Mouse (Mus musculus) heart, postnatal 0 days (tissue): ENCODE results near the gene Gbx2. TPM values are rescaled to one million over a fixed set of nuclear protein-coding genes. Genes with fewer than 3 reads are reported as not detected.
A peak's percentile ranks its signal among the peaks of the same experiment; 100 is the strongest.

ENCODE experiments used
- ATAC-seq: fragments of 200-750 bp; cut with Nextera tagmentation; 2 replicates; pipeline ENCODE4 v1.8.0; 2017; ENCODE audit warnings: low read depth, moderate number of reproducible peaks, moderate library complexity; ENCODE audit not compliant: insufficient read depth
- DNase-seq: peaks from one replicate; pipeline ENCODE4 v3.0.0-alpha.2; 2016; ENCODE audit warnings: low spot score
- H3K27ac ChIP-seq: fragments of 300-500 bp; sonication (generic); 2 replicates; pipeline ENCODE4 v1.5.1; 2014; ENCODE audit warnings: low read depth, mild to moderate bottlenecking
- H3K27me3 ChIP-seq: fragments of 300-500 bp; sonication (generic); 2 replicates; pipeline ENCODE4 v1.6.1; 2014; ENCODE audit warnings: low read length, mixed read lengths; ENCODE audit not compliant: control insufficient read depth, insufficient read depth
- H3K36me3 ChIP-seq: fragments of 300-500 bp; sonication (generic); replicated peaks from 2 replicates; pipeline ENCODE4 v1.6.1; 2014; ENCODE audit warnings: low read length, mixed read lengths; ENCODE audit not compliant: control insufficient read depth, insufficient read depth
- H3K4me1 ChIP-seq: fragments of 300-500 bp; sonication (generic); 2 replicates; pipeline ENCODE4 v1.6.1; 2014; ENCODE audit warnings: antibody characterized with exemption; ENCODE audit not compliant: control insufficient read depth, insufficient read depth
- H3K4me2 ChIP-seq: fragments of 300-500 bp; sonication (generic); 2 replicates; pipeline ENCODE4 v1.6.1; 2014; ENCODE audit warnings: low read depth, mild to moderate bottlenecking, low read length, moderate library complexity
- H3K4me3 ChIP-seq: fragments of 300-500 bp; sonication (generic); 2 replicates; pipeline ENCODE4 v1.5.1; 2014; ENCODE audit warnings: low read depth, low read length
- H3K9ac ChIP-seq: fragments of 300-500 bp; sonication (generic); replicated peaks from 2 replicates; pipeline ENCODE4 v1.6.1; 2014; ENCODE audit warnings: low read depth, low read length, mixed read lengths
- H3K9me3 ChIP-seq: fragments of 300-500 bp; sonication (generic); replicated peaks from 2 replicates; pipeline ENCODE4 v1.6.1; 2016; ENCODE audit warnings: low read length; ENCODE audit not compliant: control insufficient read depth
- CTCF ChIP-seq: IDR thresholded peaks from 2 replicates; pipeline ENCODE4 v1.5.1; 2016; ENCODE audit warnings: antibody characterized with exemption, control low read depth, low read depth
- EP300 ChIP-seq: IDR thresholded peaks from 2 replicates; pipeline ENCODE4 v1.6.1; 2016; ENCODE audit warnings: antibody characterized with exemption, low read depth
- WGBS: fragments of 180-500 bp; shearing (Covaris S2); extraction: QIAGEN DNeasy Blood & Tissue Kit; methylation state at CpG from one replicate; pipeline ENCODE4 v1.1.7; 2014; 5-methylcytosine and 5-hydroxymethylcytosine counted together
- polyA plus RNA-seq: library from polyadenylated mRNA; unstranded; fragments of >200 nt; fragmentation: Nextera tagmentation; extraction: Ambion mirVana; gene quantifications from 2 replicates; pipeline ENCODE4 v1.2.1, GENCODE M21; 2015
- total RNA-seq: library from RNA; depleted of rRNA; stranded (reverse); fragments of >200 nt; gene quantifications from 2 replicates; pipeline ENCODE4 v1.2.3, GENCODE M21; 2014; ENCODE audit warnings: low replicate concordance

Gbx2 gene
- total and polyA plus RNA-seq, 2 experiments from 2014 or later: not detected

DNA sequence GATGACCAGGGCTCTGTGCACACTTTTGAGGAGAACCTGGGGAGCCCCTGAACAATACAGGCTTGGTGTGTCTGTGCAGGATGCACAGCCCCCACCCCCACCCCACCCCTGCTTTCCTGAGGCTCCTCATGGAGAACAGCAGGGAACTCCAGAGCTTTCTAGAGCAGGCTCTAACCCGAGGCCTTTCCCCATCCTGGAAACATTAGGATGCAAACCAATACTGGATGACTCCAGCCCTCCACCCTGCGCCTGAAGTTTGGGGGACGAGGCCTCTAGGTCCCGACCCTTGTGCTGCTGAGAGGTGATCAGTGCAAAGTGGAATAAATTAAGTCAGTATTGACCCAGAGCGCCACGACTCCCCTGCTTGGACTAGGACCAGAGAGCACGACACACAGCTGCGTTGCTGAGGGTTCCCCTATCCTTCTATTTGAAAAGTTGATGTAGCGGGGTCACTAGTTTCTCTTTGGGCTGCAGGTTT is 4.4 kb downstream of the Gbx2 start:
- Histone ChIP-seq H3K4me1 (peaks cover 16% of the 10 kb centered on the region; the same call in 1 of the 2 replicates), H3K9me3 (no peaks in the 10 kb centered on the region)
- WGBS: 19% methylated on average over 9 of the region's 9 CpGs

DNA sequence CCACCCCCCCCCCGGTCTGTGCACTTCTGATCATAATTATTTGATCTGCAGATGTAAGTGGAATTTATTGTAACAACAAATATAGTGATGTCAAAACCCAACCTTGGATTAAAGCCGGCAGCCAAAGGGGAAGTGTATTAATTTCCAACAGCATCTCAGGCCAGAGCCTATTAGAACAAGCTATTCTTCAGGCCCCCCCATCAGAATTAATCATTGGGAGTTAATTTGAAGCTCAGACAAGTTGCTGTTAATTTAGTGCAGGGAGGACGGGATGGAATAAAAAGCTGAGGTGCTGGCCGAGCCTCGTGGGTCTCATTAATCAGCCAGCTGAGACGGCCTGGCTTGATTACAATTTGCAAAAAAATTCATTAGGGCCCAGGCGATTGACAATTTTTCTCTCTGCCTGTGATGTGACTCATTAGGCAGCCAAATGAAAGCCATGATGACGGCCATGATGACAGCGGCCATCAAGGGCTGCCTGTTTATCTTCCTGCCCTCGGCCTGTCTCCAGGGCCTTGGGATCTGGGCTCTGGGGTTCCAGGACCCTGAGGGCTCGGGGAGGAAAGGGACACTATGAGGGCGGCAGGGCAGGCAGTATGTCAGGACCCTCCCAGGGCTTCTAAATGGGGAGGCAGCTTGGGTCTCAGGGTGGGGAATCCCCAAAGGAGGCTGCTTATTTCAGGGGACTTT is 5.3 kb downstream of the Gbx2 start:
- peaks cover 100% of the 10 kb centered on the region for H3K27me3 ChIP-seq
- TF ChIP-seq CTCF (no peak), EP300 (no peak)
- DNase-seq (no peak), ATAC-seq (no peak)
- no peak overlapping the region for H3K4me3 ChIP-seq
- no peak overlapping the region for H3K9ac ChIP-seq
- no peaks in the 10 kb centered on the region for H3K9me3 ChIP-seq
- H3K27ac ChIP-seq: no peak overlapping the region
- peaks cover 15% of the 10 kb centered on the region; the same call in 1 of the 2 replicates for H3K4me1 ChIP-seq
- H3K36me3 ChIP-seq: no peaks in the 10 kb centered on the region
- 33% methylated on average over 12 of the region's 12 CpGs for WGBS
- no peak overlapping the region for H3K4me2 ChIP-seq

More for the DNA sequence above, 4.4 kb downstream of the Gbx2 start:
- no peak for ATAC-seq
- no peak overlapping the region for H3K9ac ChIP-seq
- peak overlapping the region; percentile 40 for H3K4me3 ChIP-seq
- H3K36me3 ChIP-seq: no peaks in the 10 kb centered on the region
- H3K4me2 ChIP-seq: peak overlapping the region; percentile 58; the same call in 1 of the 2 replicates
- H3K27ac ChIP-seq: no peak overlapping the region
- no peak for DNase-seq
- no peak for TF ChIP-seq CTCF
- TF ChIP-seq EP300: no peak
- peaks cover 100% of the 10 kb centered on the region for H3K27me3 ChIP-seq

DNA sequence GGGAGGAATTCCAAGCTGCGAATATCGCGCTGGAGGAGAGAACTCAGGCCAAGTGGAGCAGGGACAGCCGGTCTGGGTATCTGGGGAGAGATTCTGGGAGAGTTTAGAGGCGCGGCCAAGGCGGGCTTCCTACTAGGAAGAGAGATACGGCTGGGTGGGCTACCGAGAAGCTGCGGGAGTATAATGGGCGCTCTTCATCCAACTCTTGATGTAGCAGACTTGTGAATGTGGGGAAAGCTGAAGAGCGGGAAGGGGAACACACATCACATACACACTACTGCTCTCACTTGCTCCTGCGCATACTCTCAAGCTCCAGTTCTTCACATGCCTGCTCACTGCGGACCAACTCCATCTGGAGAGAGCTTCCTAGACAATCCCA is 7.3 kb downstream of the Gbx2 start:
- DNase-seq (no peak), ATAC-seq (no peak)
- H3K9me3 ChIP-seq: no peaks in the 10 kb centered on the region
- TF ChIP-seq CTCF: no peak
- no peak for TF ChIP-seq EP300
- H3K27ac ChIP-seq: no peak overlapping the region
- WGBS: 14% methylated on average over 14 of the region's 14 CpGs
- H3K4me2 ChIP-seq: no peak overlapping the region
- peaks cover 100% of the 10 kb centered on the region for H3K27me3 ChIP-seq
- H3K9ac ChIP-seq: no peak overlapping the region
- H3K36me3 ChIP-seq: no peaks in the 10 kb centered on the region
- no peak overlapping the region for H3K4me3 ChIP-seq
- H3K4me1 ChIP-seq: peaks cover 6% of the 10 kb centered on the region; the same call in 1 of the 2 replicates

DNA sequence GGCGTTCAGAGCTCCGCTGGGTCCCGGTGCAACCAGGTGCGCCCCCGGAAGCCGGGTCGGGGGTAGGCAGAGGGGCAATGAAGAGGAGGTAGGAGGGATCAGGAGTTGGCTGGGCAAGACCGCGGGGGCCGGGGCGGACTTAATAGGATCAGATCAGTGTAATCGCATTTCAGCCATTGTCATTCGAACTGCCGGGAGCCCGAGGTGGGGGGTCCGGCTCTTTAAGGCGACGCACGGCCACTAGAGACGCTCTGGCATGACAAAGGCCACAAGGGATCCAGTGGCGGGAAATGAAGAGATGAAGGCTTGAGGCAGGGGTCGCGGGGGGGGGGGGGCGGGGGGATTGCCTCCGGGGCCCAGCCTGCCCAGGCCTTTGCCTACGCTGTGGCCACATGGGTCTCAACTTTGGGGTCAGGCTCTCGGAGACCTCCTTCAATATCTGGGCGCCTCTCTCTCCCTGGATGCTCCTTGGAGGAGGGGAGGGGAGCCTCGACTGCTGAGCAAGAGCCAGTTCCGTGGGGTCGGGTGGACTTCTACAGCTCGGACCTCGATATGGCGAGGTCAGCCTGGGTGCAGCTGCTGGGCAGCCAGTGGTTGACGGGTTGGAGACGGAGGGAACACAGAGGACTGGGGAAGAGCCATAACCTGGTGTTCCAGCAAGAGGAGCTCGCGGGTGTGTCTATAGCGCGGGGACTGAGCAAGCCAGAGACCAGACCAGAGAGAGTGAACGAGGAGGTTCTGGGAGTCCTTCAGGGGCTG is 7.9 kb downstream of the Gbx2 start:
- WGBS: 1% methylated on average over 40 of the region's 41 CpGs
- peak overlapping the region; percentile 21 for H3K4me3 ChIP-seq

DNA sequence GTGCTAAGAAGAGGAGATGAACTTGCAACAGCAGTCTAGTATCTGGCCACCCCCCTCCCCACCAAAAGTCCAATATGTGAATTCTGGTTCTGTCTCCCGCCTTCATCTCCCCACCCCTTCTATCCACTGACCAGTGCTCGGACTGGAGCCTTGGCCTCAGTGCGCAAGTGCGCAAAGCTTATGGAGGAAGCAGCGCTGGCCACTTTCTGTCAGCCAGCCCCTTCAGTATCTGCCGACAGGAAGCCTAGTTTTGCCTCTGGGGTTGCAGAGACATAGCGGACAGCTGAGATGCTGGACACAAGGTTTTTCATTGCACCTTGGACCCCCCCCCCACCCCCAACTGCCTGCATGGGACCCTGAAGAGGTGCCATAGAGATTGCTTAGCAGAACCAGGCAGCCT is 8.7 kb downstream of the Gbx2 start:
- no peak overlapping the region for H3K27ac ChIP-seq
- no peaks in the 10 kb centered on the region for H3K9me3 ChIP-seq
- peaks cover 2% of the 10 kb centered on the region; the same call in 1 of the 2 replicates for H3K4me1 ChIP-seq
- WGBS: 1% methylated on average over 7 of the region's 7 CpGs
- DNase-seq (no peak), ATAC-seq (no peak)
- no peak overlapping the region for H3K4me2 ChIP-seq
- H3K9ac ChIP-seq: no peak overlapping the region
- no peaks in the 10 kb centered on the region for H3K36me3 ChIP-seq
- no peak overlapping the region for H3K4me3 ChIP-seq
- no peak for TF ChIP-seq EP300
- TF ChIP-seq CTCF: no peak
- H3K27me3 ChIP-seq: peaks cover 98% of the 10 kb centered on the region

More for the DNA sequence above, 7.9 kb downstream of the Gbx2 start:
- H3K4me2 ChIP-seq: peak overlapping the region; percentile 37; the same call in 1 of the 2 replicates
- TF ChIP-seq EP300: no peak
- no peak for TF ChIP-seq CTCF
- ATAC-seq: no peak
- peaks cover 6% of the 10 kb centered on the region; the same call in 1 of the 2 replicates for H3K4me1 ChIP-seq
- DNase-seq: no peak
- H3K27ac ChIP-seq: no peak overlapping the region
- peaks cover 100% of the 10 kb centered on the region for H3K27me3 ChIP-seq
- no peaks in the 10 kb centered on the region for H3K36me3 ChIP-seq
- no peaks in the 10 kb centered on the region for H3K9me3 ChIP-seq
- no peak overlapping the region for H3K9ac ChIP-seq
